Mouse (Mus musculus) hindbrain, postnatal 0 days (tissue): Measurements from ENCODE around the gene Akt1s1. TPM values are rescaled to one million over a fixed set of nuclear protein-coding genes. Genes with fewer than 3 reads are reported as not detected.

Source experiments
- ATAC-seq: fragments of 200-750 bp; cut with Nextera tagmentation; 2 replicates; pipeline ENCODE4 v1.8.0; 2017; ENCODE audit warnings: mild to moderate bottlenecking, moderate TSS enrichment, moderate library complexity
- DNase-seq: peaks from one replicate; pipeline ENCODE4 v3.0.0-alpha.2; 2015; ENCODE audit warnings: low spot score
- H3K27ac ChIP-seq: fragments of 300-500 bp; sonication (generic); 2 replicates; pipeline ENCODE4 v1.5.1; 2014; ENCODE audit warnings: mild to moderate bottlenecking
- H3K27me3 ChIP-seq: fragments of 300-500 bp; sonication (generic); 2 replicates; pipeline ENCODE4 v1.6.1; 2014; ENCODE audit warnings: low read length, mixed read lengths; ENCODE audit not compliant: insufficient read depth
- H3K36me3 ChIP-seq: fragments of 300-500 bp; sonication (generic); 2 replicates; pipeline ENCODE4 v1.6.1; 2014; ENCODE audit warnings: low read length, mixed read lengths; ENCODE audit not compliant: insufficient read depth
- H3K4me1 ChIP-seq: fragments of 300-500 bp; sonication (generic); 2 replicates; pipeline ENCODE4 v1.6.1; 2014; ENCODE audit warnings: antibody characterized with exemption, low read length, mixed read lengths; ENCODE audit not compliant: insufficient read depth
- H3K4me2 ChIP-seq: fragments of 300-500 bp; sonication (generic); 2 replicates; pipeline ENCODE4 v1.6.1; 2014; ENCODE audit warnings: low read depth, mild to moderate bottlenecking, low read length, moderate library complexity, mixed read lengths
- H3K4me3 ChIP-seq: fragments of 300-500 bp; sonication (generic); 2 replicates; pipeline ENCODE4 v1.5.1; 2014; ENCODE audit warnings: low read length
- H3K9ac ChIP-seq: fragments of 300-500 bp; sonication (generic); replicated peaks from 2 replicates; pipeline ENCODE4 v1.6.1; 2014; ENCODE audit warnings: mild to moderate bottlenecking, low read length, moderate library complexity, mixed read lengths
- H3K9me3 ChIP-seq: fragments of 300-500 bp; sonication (generic); 2 replicates; pipeline ENCODE4 v1.6.1; 2016; ENCODE audit warnings: low read length, mixed read lengths
- CTCF ChIP-seq: IDR thresholded peaks from 2 replicates; pipeline ENCODE4 v1.5.1; 2016; ENCODE audit warnings: antibody characterized with exemption, control low read depth, low read depth
- WGBS: fragments of 180-500 bp; shearing (Covaris S2); extraction: QIAGEN DNeasy Blood & Tissue Kit; methylation state at CpG from one replicate; pipeline ENCODE4 v1.1.7; 2014; 5-methylcytosine and 5-hydroxymethylcytosine counted together
- polyA plus RNA-seq: library from polyadenylated mRNA; unstranded; fragments of >200 nt; fragmentation: Nextera tagmentation; extraction: Ambion mirVana; gene quantifications from 2 replicates; pipeline ENCODE4 v1.2.1, GENCODE M21; 2015
- total RNA-seq: library from RNA; depleted of rRNA; stranded (reverse); fragments of >200 nt; gene quantifications from 2 replicates; pipeline ENCODE4 v1.2.3, GENCODE M21; 2014

Gene Akt1s1
- total and polyA plus RNA-seq, 2 experiments from 2014 or later = 94.3 to 136 TPM

DNA sequence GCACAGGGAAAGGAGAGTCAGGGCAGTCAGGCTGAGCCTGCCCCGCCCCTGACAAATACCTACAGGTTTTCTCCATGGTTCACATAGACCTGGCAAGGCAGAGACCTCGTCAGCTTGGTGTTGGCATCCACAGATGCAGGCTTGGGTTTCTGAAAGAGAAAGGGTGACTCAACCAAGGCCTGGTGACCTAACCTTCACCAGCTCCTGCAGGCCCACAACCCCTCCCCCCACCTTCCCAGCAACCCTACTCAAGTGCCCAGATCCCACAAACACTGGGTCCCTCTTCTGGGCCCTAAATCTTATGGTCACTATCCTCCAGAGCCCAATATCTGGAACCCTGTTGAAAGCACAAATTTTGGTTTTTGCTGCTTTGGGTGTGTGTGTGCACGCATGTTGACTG lies 34.2 kb downstream of the Akt1s1 start:
- 97% methylated on average over 3 of the region's 3 CpGs for WGBS
- no peak overlapping the region for H3K27ac ChIP-seq
- ATAC-seq (no peak), DNase-seq (no peak)
- no peak overlapping the region for H3K4me2 ChIP-seq
- H3K4me1 ChIP-seq = no peaks in the 10 kb centered on the region
- no peaks in the 10 kb centered on the region for H3K27me3 ChIP-seq
- no peak overlapping the region for H3K4me3 ChIP-seq
- TF ChIP-seq CTCF = no peak
- H3K9ac ChIP-seq = no peak overlapping the region
- H3K36me3 ChIP-seq = peaks cover 65% of the 10 kb centered on the region
- no peaks in the 10 kb centered on the region for H3K9me3 ChIP-seq

DNA sequence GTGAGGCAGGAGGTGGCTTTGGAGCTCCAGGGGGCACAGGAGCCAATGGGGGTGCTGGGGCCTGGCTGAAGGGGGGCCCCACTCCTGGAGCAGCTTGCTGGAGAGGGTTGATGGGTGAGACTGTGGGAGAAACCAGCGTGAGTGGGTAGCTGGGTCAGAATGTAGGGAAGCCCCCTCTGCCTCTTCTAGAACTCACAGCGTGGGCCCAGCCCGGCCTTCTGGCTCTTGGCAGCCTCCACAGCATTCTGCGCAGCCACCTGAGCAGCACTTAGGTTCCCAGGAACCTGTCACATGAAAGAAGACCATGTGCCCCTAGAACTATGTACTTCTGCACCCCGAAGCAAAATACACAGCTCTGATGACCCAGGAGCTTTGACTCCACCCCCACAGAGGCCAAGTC lies 35.8 kb downstream of the Akt1s1 start:
- Histone ChIP-seq H3K4me2 (no peak overlapping the region), H3K9me3 (no peaks in the 10 kb centered on the region), H3K27ac (no peak overlapping the region), H3K4me1 (no peaks in the 10 kb centered on the region), H3K36me3 (peaks cover 52% of the 10 kb centered on the region), H3K4me3 (no peak overlapping the region), H3K27me3 (no peaks in the 10 kb centered on the region), H3K9ac (no peak overlapping the region)
- 92% methylated on average over 5 of the region's 5 CpGs for WGBS
- ATAC-seq (no peak), DNase-seq (no peak)
- no peak for TF ChIP-seq CTCF

DNA sequence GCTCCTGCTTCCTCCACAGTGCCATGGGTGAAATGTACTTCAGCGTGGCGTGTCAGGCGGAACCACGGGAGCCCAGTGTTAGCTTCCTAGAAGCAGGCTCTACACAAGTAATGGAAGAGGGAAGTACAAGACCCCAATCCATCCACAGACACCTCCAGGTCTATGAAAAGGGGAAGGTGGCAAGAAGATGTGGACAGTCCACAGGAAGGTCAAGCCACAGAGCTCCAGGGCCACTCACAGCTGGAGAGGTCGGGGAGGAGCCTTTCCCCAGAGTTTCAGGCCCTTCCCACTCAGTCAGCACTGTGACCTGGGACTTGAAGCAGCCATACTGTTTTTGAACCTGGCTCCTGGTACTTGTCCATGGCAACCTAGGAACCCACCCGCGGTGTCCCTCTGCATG lies 38.2 kb downstream of the Akt1s1 start:
- WGBS = 88% methylated on average over 7 of the region's 7 CpGs
- Histone ChIP-seq H3K4me3 (no peak overlapping the region), H3K4me2 (no peak overlapping the region), H3K36me3 (peaks cover 29% of the 10 kb centered on the region), H3K9me3 (no peaks in the 10 kb centered on the region), H3K27ac (no peak overlapping the region), H3K9ac (no peak overlapping the region), H3K4me1 (peaks cover 13% of the 10 kb centered on the region), H3K27me3 (no peaks in the 10 kb centered on the region)
- ATAC-seq = no peak
- no peak for DNase-seq
- no peak for TF ChIP-seq CTCF

DNA sequence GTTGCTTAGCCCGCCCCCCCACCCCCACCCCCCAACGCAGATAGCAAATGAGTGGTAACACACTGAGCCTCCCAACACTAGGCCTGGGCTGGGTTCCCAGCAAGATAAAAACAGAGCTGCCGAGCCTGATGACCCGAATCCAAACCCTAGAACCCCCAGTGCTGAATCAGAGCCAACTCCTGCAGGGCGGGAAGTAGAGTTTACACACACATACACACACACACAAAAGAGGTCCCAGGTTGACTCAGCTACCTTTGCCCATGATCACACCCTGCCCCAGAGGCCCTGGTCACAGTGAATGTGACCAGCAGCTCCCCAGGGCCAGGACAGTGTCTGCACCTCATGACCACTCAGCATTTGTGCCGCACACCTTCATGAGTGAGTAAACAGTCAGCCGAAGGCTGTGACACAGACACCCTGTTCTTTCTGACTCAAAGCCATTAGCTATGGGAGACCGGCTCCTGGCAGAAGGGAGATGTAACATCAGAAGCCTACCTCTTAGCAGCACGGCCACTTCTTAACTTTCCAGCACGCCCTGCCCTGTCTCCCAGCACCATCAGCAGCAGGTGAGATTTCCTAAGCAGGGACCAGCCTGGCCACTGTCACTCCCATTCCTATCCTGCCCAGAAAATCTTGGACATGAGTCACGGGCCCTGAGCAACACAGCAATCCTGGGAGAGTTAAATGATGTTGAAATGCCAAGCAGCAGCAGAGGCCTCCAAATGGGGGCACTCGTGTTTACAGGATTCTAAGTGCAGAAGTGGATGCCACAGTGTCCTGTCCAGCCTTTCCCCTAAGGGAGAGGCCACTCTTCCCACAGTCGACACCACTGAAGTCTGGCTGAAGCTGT lies 39.7 kb downstream of the Akt1s1 start:
- H3K4me1 ChIP-seq = peaks cover 18% of the 10 kb centered on the region
- no peaks in the 10 kb centered on the region for H3K27me3 ChIP-seq
- ATAC-seq (no peak), DNase-seq (no peak)
- no peak overlapping the region for H3K4me2 ChIP-seq
- H3K36me3 ChIP-seq = peaks cover 14% of the 10 kb centered on the region
- no peak for TF ChIP-seq CTCF
- no peak overlapping the region for H3K4me3 ChIP-seq
- H3K27ac ChIP-seq = peak overlapping the region; percentile 54; the same call in 1 of the 2 replicates
- 50% methylated on average over 13 of the region's 13 CpGs for WGBS
- H3K9ac ChIP-seq = no peak overlapping the region
- no peaks in the 10 kb centered on the region for H3K9me3 ChIP-seq

DNA sequence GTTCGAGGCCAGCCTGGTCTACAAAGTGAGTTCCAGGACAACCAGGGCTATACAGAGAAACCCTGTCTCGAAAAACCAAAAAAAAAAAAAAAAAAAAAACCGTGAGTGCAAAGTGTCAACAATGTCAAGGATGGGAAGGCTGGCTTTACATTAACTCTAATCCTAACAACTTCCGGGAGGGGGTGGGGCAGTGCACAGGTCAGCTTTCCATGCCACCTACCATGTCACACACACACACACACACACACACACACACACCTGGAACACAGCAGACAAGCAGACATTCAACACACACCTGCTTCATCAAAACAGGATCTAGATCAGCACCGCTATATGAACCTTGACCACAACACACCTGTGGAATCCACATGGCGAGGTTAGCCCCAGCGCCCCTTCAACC lies 41.4 kb downstream of the Akt1s1 start:
- H3K27ac ChIP-seq = 0 out of 2 replicates have a peak overlapping the region, but pooled peaks have one; percentile 3
- no peaks in the 10 kb centered on the region for H3K27me3 ChIP-seq
- DNase-seq = no peak
- no peak overlapping the region; the same call in 1 of the 2 replicates for H3K9ac ChIP-seq
- no peak for TF ChIP-seq CTCF
- H3K4me2 ChIP-seq = peak overlapping the region; percentile 93
- no peaks in the 10 kb centered on the region for H3K9me3 ChIP-seq
- 0 out of 2 replicates have a peak, but pooled peaks cover 3% of the 10 kb centered on the region for H3K36me3 ChIP-seq
- 87% methylated on average over 6 of the region's 7 CpGs for WGBS
- H3K4me1 ChIP-seq = peaks cover 24% of the 10 kb centered on the region
- no peak overlapping the region for H3K4me3 ChIP-seq
- ATAC-seq = no peak

DNA sequence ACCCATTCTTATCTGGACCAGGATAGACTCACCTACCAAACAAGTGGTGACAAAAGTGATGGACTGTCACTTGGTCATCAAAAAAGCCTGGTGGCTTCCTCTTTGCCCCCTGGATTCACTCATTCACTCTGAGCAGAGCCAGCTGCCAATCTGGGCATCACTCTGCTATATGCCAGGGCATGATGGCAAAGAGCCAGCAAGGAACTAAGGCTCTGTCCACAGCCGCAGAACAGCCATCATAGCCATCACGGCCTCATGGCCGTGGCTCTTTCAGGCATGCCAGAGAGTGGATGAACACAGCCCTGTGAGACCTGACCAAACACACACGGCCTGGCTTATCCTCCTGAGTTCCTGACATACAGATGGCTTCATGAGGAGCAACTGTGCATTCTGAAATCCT lies 41.9 kb downstream of the Akt1s1 start:
- Histone ChIP-seq H3K9me3 (no peaks in the 10 kb centered on the region), H3K4me2 (peak overlapping the region; percentile 93), H3K36me3 (0 out of 2 replicates have a peak, but pooled peaks cover 3% of the 10 kb centered on the region), H3K4me3 (peak overlapping the region; percentile 73), H3K27me3 (no peaks in the 10 kb centered on the region), H3K4me1 (peaks cover 26% of the 10 kb centered on the region), H3K9ac (peak overlapping the region; percentile 83; the same call in 1 of the 2 replicates), H3K27ac (0 out of 2 replicates have a peak overlapping the region, but pooled peaks have one; percentile 3)
- 44% methylated on average over 4 of the region's 4 CpGs for WGBS
- no peak for TF ChIP-seq CTCF
- peak; percentile 58 for DNase-seq
- ATAC-seq = no peak

DNA sequence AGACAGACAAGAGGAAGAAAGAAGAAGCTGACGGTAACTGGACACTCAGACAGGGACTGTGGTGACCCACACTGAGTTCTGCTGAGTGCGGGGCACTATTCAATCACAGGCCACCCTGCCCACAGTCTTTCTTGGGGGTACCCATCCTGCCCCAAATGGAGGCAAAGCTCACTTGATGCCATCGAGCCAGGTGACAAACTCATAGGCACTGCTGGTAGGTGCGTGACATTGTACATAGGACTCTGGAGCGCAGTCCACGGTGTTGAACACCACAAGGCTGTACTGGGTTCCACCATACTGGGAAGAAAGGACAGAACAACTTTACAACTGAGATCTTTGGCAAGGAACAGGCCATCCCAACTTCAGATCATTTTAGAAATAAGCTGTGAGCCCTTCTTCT lies 42.8 kb downstream of the Akt1s1 start:
- H3K4me3 ChIP-seq = peak overlapping the region; percentile 73
- no peaks in the 10 kb centered on the region for H3K36me3 ChIP-seq
- peak overlapping the region; percentile 83 for H3K9ac ChIP-seq
- peaks cover 28% of the 10 kb centered on the region for H3K4me1 ChIP-seq
- H3K27ac ChIP-seq = peak overlapping the region; percentile 96
- no peaks in the 10 kb centered on the region for H3K27me3 ChIP-seq
- H3K4me2 ChIP-seq = peak overlapping the region; percentile 93
- TF ChIP-seq CTCF = no peak
- 11% methylated on average over 6 of the region's 6 CpGs for WGBS
- no peak for DNase-seq
- no peaks in the 10 kb centered on the region for H3K9me3 ChIP-seq
- ATAC-seq = no peak
